16 mouse cellular contexts compared by ENCODE assay signal in genomic region chr13:92267076-92267475, GRCm38 (mm10). TPM values are rescaled to one million over a fixed set of nuclear protein-coding genes. Genes with fewer than 3 reads are reported as not detected.
DNase-seq lines count a peak whose midpoint lies in the region; ATAC-seq and TF ChIP-seq lines count a peak whose summit lies in the region.
"Had no signal": no experiment of that assay in that cellular context is flagged by ENCODE, and none has a peak within 500 bp of the region (broad histone marks: within the 10 kb centered on the region; RNA-seq: fewer than 3 reads in every experiment).

No protein-coding gene starts in this region.

- peak; percentile 61 for TF ChIP-seq RAD21 in CH12.LX (IDR thresholded peaks at IDR 0.05; ENCODE audit: low read depth, low read length)

- H3K27ac ChIP-seq in lung, embryonic 14.5 days (ENCODE audit: low read depth): no peak overlapping the region
- no peak overlapping the region for H3K27ac ChIP-seq in CH12.LX (ENCODE audit: insufficient read depth, low read depth)
- H3K27ac ChIP-seq in left cerebral cortex, adult 2 months: no peak overlapping the region
- H3K27ac ChIP-seq: hindbrain, embryonic 14.5 days; liver, embryonic 13.5 days; midbrain, embryonic 12.5 days; neural tube, embryonic 13.5 days had no signal

- peak; percentile 14 for DNase-seq in lung, embryonic 14.5 days
- DNase-seq in lung, postnatal 14 days: no peak
- peak; percentile 33 for DNase-seq in CH12.LX (ENCODE audit: extremely low read depth)
- DNase-seq in naive thymus-derived CD4-positive, alpha-beta T cell, adult 2 months (ENCODE audit: low read depth): peak; percentile 28
- no peak for DNase-seq in layer of hippocampus, adult 9-10 months (ENCODE audit: low spot score)
- DNase-seq in left cerebral cortex, adult 2 months (ENCODE audit: extremely low spot score in 1 of 2, low spot score in 2 of 2): no peak
- DNase-seq: adrenal gland, postnatal 25 days; cerebellum, adult 11-12 months; embryo, embryonic 11 days; liver, embryonic 13.5 days had no signal

- TF ChIP-seq CTCF in lung, embryonic 14.5 days (IDR thresholded peaks at IDR 0.05; ENCODE audit: low read depth): no peak
- peak in 1 of 2 experiments; percentile 52; a peak in 2 of 4 replicates for TF ChIP-seq CTCF in CH12.LX (conservative IDR thresholded peaks at IDR 0.05 in 1 of 2, IDR thresholded peaks at IDR 0.05 in 1 of 2; ENCODE audit: low read depth in 2 of 2, low read length in 2 of 2)
- no peak; the same call in 1 of the 2 replicates for TF ChIP-seq CTCF in left cerebral cortex, adult 2 months (IDR thresholded peaks at IDR 0.05)

- H3K27me3 ChIP-seq in lung, embryonic 14.5 days (ENCODE audit: insufficient read depth, low read length): no peaks in the 10 kb centered on the region
- no peaks in the 10 kb centered on the region for H3K27me3 ChIP-seq in CH12.LX (replicated peaks)
- H3K27me3 ChIP-seq: liver, embryonic 13.5 days; midbrain, embryonic 12.5 days; neural tube, embryonic 13.5 days had no signal

- no peak overlapping the region for H3K4me3 ChIP-seq in lung, embryonic 14.5 days (ENCODE audit: low read depth, low read length)
- no peak overlapping the region for H3K4me3 ChIP-seq in CH12.LX (replicated peaks in 1 of 3; ENCODE audit: low read depth in 2 of 3, low read length in 2 of 3, poor library complexity in 1 of 3)
- H3K4me3 ChIP-seq in left cerebral cortex, adult 2 months: no peak overlapping the region
- H3K4me3 ChIP-seq: liver, embryonic 13.5 days; midbrain, embryonic 12.5 days; neural tube, embryonic 13.5 days had no signal

- peaks cover 5% of the 10 kb centered on the region for H3K36me3 ChIP-seq in lung, embryonic 14.5 days (ENCODE audit: insufficient read depth)
- H3K36me3 ChIP-seq in CH12.LX (replicated peaks in 1 of 2; ENCODE audit: control insufficient read depth in 1 of 2, insufficient read depth in 1 of 2, low read length in 1 of 2): peaks cover 0 to 16% of the 10 kb centered on the region in 2 experiments

- ATAC-seq in lung, embryonic 14.5 days (ENCODE audit: insufficient read depth): no peak
- peak; percentile 71 for ATAC-seq in activated CD4-positive, CD25-positive, alpha-beta regulatory T cell, adult 4 months

- in situ Hi-C loops in CH12.LX (cut with MboI; ENCODE audit: low pct_ligation_motif_present, low pct_unique_long_range_greater_than_20kb, low sequenced_read_pairs): no loop called here

- no peak overlapping the region for H3K4me2 ChIP-seq in lung, embryonic 14.5 days
- H3K4me2 ChIP-seq in CH12.LX (ENCODE audit: insufficient read depth, low read depth, poor library complexity, severe bottlenecking): no peak overlapping the region
- H3K4me2 ChIP-seq: hindbrain, embryonic 14.5 days; liver, embryonic 13.5 days; midbrain, embryonic 12.5 days; neural tube, embryonic 13.5 days had no signal

- no peaks in the 10 kb centered on the region for H3K9me3 ChIP-seq in lung, embryonic 14.5 days (ENCODE audit: low read depth, low read length)
- H3K9me3 ChIP-seq in CH12.LX (replicated peaks; ENCODE audit: low read length): no peaks in the 10 kb centered on the region
- H3K9me3 ChIP-seq: liver, embryonic 13.5 days; midbrain, embryonic 12.5 days; neural tube, embryonic 13.5 days had no signal

- no peak for TF ChIP-seq POLR2A in CH12.LX (IDR thresholded peaks at IDR 0.05; ENCODE audit: low read depth, low read length)

- TF ChIP-seq EP300 in CH12.LX (IDR thresholded peaks at IDR 0.05; ENCODE audit: low read length): no peak

- H3K9ac ChIP-seq in lung, embryonic 14.5 days: no peak overlapping the region
- no peak overlapping the region for H3K9ac ChIP-seq in CH12.LX (ENCODE audit: insufficient read depth, low read depth)
- H3K9ac ChIP-seq: hindbrain, embryonic 14.5 days; liver, embryonic 13.5 days; midbrain, embryonic 12.5 days; neural tube, embryonic 13.5 days had no signal

- 82% methylated on average over 3 of the region's 3 CpGs for WGBS in lung, embryonic 14.5 days

- no peaks in the 10 kb centered on the region for H3K79me2 ChIP-seq in CH12.LX (replicated peaks; ENCODE audit: control insufficient read depth, extremely low read depth, insufficient read depth, poor library complexity, severe bottlenecking)

- dilution Hi-C loops in CH12.LX (cut with MboI; ENCODE audit: extremely low pct_ligation_motif_present, extremely low pct_unique_long_range_greater_than_20kb, low sequenced_read_pairs): no loop called here

- intact Hi-C loops in left cerebral cortex, adult 2 months (cut with DNase I): no loop called here

- H3K4me1 ChIP-seq in lung, embryonic 14.5 days (ENCODE audit: insufficient read depth): no peaks in the 10 kb centered on the region
- peaks cover 0 to 4% of the 10 kb centered on the region in 2 experiments; a peak in 1 of 4 replicates for H3K4me1 ChIP-seq in CH12.LX (ENCODE audit: control insufficient read depth in 1 of 2, insufficient read depth in 2 of 2)
- H3K4me1 ChIP-seq: liver, embryonic 13.5 days; midbrain, embryonic 12.5 days; neural tube, embryonic 13.5 days had no signal

TF ChIP-seq in CH12.LX, 34 proteins besides CTCF, POLR2A, EP300 and RAD21:
- TF ChIP-seq SMC3 (IDR thresholded peaks at IDR 0.05; ENCODE audit: low read depth, low read length): peak; percentile 26
- TF ChIP-seq TBP (conservative IDR thresholded peaks at IDR 0.05; ENCODE audit: low read depth, low read length): no peak

RNA-seq across cellular contexts. Expression of gene Gm20379, which starts 38.7 kb away (rescaled TPM):
- polyA plus RNA-seq in lung, embryonic 14.5 days (2014; fragmentation: Nextera tagmentation; extraction: Ambion mirVana): 0.95 and 1.4 TPM in 2 replicates
- total RNA-seq in CH12.LX (2012; rRNA removed): not detected in 2 replicates
- not detected in 2 replicates for total RNA-seq in CH12.LX (2014; rRNA removed)
- 7.4 and 11.7 TPM in 2 replicates for polyA plus RNA-seq in CH12.LX (2012; ENCODE audit: insufficient read length, low read depth)
- 10 to 100 TPM in 1 of 2 experiments, 1 to 10 TPM in 1; 5.0 to 12.5 TPM for polyA plus RNA-seq in activated CD4-positive, CD25-positive, alpha-beta regulatory T cell, adult 4 months (2017; shearing (Covaris generic))
- total RNA-seq in left cerebral cortex, adult 2 months (2021): not detected
- total RNA-seq: adrenal gland, postnatal 25 days; left cerebral cortex, postnatal 14 days had no signal
- polyA plus RNA-seq: urinary bladder, adult 2 months had no signal

Comparison
In these comparisons a context has a peak if more than half of its experiments do, and no peak if none do; other contexts are left out.
1. DNase-seq: peak in lung, embryonic 14.5 days (single experiment), CH12.LX (single experiment) and naive thymus-derived CD4-positive, alpha-beta T cell, adult 2 months (single experiment); none in lung, postnatal 14 days (single experiment), layer of hippocampus, adult 9-10 months (single experiment) and left cerebral cortex, adult 2 months (0 of 2).